Mouse (Mus musculus) midbrain, embryonic 14.5 days (tissue): ENCODE results near the gene Cryl1. TPM values are rescaled to one million over a fixed set of nuclear protein-coding genes. Genes with fewer than 3 reads are reported as not detected.

Experiments used
- ATAC-seq: fragments of 200-750 bp; cut with Nextera tagmentation; 2 replicates; pipeline ENCODE4 v1.8.0; 2017; ENCODE audit warnings: moderate number of reproducible peaks, moderate library complexity; ENCODE audit not compliant: low FRiP score, low TSS enrichment
- DNase-seq: peaks from one replicate; pipeline ENCODE4 v3.0.0-alpha.2; 2015
- H3K27ac ChIP-seq: fragments of 300-500 bp; sonication (generic); replicated peaks from 2 replicates; pipeline ENCODE4 v1.5.1; 2014; ENCODE audit warnings: mild to moderate bottlenecking, low read depth, low read length, moderate library complexity
- H3K27me3 ChIP-seq: fragments of 300-500 bp; sonication (generic); 2 replicates; pipeline ENCODE4 v1.6.1; 2014; ENCODE audit warnings: low read length, control low read depth, mixed read lengths; ENCODE audit not compliant: control insufficient read depth, insufficient read depth
- H3K36me3 ChIP-seq: fragments of 300-500 bp; sonication (generic); 2 replicates; pipeline ENCODE4 v1.6.1; 2014; ENCODE audit warnings: low read length, control low read depth; ENCODE audit not compliant: control insufficient read depth, insufficient read depth
- H3K4me1 ChIP-seq: fragments of 300-500 bp; sonication (generic); 2 replicates; pipeline ENCODE4 v1.6.1; 2014; ENCODE audit warnings: mild to moderate bottlenecking, antibody characterized with exemption, low read length, control low read depth; ENCODE audit not compliant: control insufficient read depth, insufficient read depth
- H3K4me2 ChIP-seq: fragments of 300-500 bp; sonication (generic); 2 replicates; pipeline ENCODE4 v1.6.1; 2014; ENCODE audit warnings: mild to moderate bottlenecking, low read length, moderate library complexity
- H3K4me3 ChIP-seq: fragments of 300-500 bp; sonication (generic); replicated peaks from 2 replicates; pipeline ENCODE4 v1.5.1; 2014; ENCODE audit warnings: low read depth, low read length
- H3K9ac ChIP-seq: fragments of 300-500 bp; sonication (generic); replicated peaks from 2 replicates; pipeline ENCODE4 v1.6.1; 2014; ENCODE audit warnings: mild to moderate bottlenecking, low read length, moderate library complexity
- H3K9me3 ChIP-seq: fragments of 300-500 bp; sonication (generic); 2 replicates; pipeline ENCODE4 v1.6.1; 2016; ENCODE audit warnings: low read length, control low read depth, mixed read lengths; ENCODE audit not compliant: control insufficient read depth
- WGBS: fragments of 180-500 bp; shearing (Covaris S2); extraction: QIAGEN DNeasy Blood & Tissue Kit; methylation state at CpG from one replicate; pipeline ENCODE4 v1.1.7; 2014; 5-methylcytosine and 5-hydroxymethylcytosine counted together
- polyA plus RNA-seq: library from polyadenylated mRNA; unstranded; fragments of >200 nt; fragmentation: Nextera tagmentation; extraction: Ambion mirVana; gene quantifications from 2 replicates; pipeline ENCODE4 v1.2.1, GENCODE M21; 2014

Gene Cryl1
- 6.7 and 8.7 TPM in 2 replicates for polyA plus RNA-seq

GRCm38 (mm10) chr14:57398065-57398757 lies at the start of gene Cryl1:
Gene Cryl1 (minus strand): TSS chr14:57398529.
- WGBS: 3% methylated on average over 43 of the region's 43 CpGs
- Histone ChIP-seq H3K9me3 (no peaks in the 10 kb centered on the region), H3K27ac (no peak within 1 kb of the TSS), H3K4me1 (0 out of 2 replicates have a peak, but pooled peaks cover 4% of the 10 kb centered on the region), H3K4me2 (peak within 1 kb of the TSS; percentile 78), H3K27me3 (peaks cover 3% of the 10 kb centered on the region; the same call in 1 of the 2 replicates), H3K36me3 (no peaks in the 10 kb centered on the region), H3K9ac (peak within 1 kb of the TSS; percentile 71), H3K4me3 (peak within 1 kb of the TSS; percentile 57)
- DNase-seq (peak; percentile 96), ATAC-seq (peak; percentile 99)

DNA sequence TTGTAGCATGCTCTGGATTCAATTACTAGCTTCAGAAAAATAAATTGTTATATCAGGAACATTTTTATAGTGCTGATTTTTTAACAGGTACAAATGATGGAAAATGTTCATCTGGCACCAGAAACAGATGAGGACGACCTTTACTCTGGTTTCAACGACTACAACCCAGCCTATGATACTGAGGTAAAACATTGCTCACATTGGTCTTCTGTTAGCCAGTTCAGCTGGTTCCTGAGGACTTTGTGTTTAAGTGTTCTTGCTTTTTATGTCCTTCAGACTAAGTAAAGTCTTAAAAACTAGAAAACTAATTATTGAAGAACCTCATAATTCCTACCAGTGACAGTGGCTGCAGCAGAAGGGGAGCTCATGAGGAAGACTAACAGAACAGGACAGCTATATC lies 32.1 kb upstream of the Cryl1 start:
- no peaks in the 10 kb centered on the region for H3K4me1 ChIP-seq
- WGBS: 91% methylated on average over 2 of the region's 2 CpGs
- no peak overlapping the region for H3K27ac ChIP-seq
- no peak overlapping the region for H3K4me3 ChIP-seq
- H3K9me3 ChIP-seq: no peaks in the 10 kb centered on the region
- ATAC-seq (no peak), DNase-seq (no peak)
- no peak overlapping the region for H3K9ac ChIP-seq
- no peaks in the 10 kb centered on the region for H3K27me3 ChIP-seq
- no peak overlapping the region for H3K4me2 ChIP-seq
- H3K36me3 ChIP-seq: peaks cover 13% of the 10 kb centered on the region

GRCm38 (mm10) chr14:57424212-57424561 lies 25.9 kb upstream of the Cryl1 start:
- Histone ChIP-seq H3K9ac (peak overlapping the region; percentile 76), H3K27ac (peak overlapping the region; percentile 75), H3K4me3 (peak overlapping the region; percentile 82), H3K27me3 (no peaks in the 10 kb centered on the region), H3K4me1 (peaks cover 3% of the 10 kb centered on the region; the same call in 1 of the 2 replicates), H3K4me2 (peak overlapping the region; percentile 67), H3K36me3 (no peaks in the 10 kb centered on the region), H3K9me3 (no peaks in the 10 kb centered on the region)
- no peak for DNase-seq
- peak; percentile 80 for ATAC-seq
- WGBS: under 1% methylated on average over 24 of the region's 24 CpGs

DNA sequence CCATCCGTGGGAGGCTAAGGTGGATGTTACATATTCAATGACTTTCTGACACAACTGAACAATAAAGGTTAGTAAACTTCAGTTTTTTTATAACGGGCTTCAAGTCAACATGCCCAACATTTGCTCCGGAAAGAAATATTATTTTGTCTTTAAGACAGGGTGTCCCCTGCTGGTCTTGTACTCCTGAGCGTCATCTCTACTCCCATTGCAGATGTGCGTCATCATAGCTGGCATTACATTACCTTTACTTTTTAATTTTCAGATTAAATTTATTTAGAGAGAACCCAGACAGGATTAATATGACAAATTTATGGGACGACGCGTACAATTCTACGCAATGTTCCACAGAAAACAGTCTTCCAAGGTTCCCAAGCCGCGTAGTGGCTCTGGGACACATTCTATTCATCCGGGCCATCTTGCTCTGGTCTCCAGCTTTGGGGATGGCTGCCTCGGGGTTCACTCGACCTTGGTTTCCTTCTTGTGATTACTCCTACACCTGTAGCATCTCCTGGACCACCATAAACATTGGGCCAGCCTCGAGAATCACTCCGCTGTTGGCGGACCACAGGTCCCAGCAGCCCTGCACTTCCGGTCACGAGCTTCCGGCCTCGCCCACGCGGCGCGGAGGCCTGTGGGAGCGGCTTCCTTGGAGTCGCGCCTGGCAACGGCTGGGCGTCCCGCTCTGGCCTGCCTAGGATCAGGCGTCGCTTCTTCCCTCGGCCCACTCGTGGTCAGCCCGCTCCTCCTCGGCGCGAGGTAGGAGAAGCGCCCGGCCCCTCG lies 25.3 kb upstream of the Cryl1 start, which contains the start of gene Ift88:
Gene Ift88, plus strand, starts transcription at position 631 of the 780 bp plus-strand sequence.
- H3K9ac ChIP-seq: peak within 1 kb of the TSS; percentile 76
- H3K36me3 ChIP-seq: no peaks in the 10 kb centered on the region
- no peaks in the 10 kb centered on the region for H3K27me3 ChIP-seq
- H3K4me1 ChIP-seq: peaks cover 3% of the 10 kb centered on the region; the same call in 1 of the 2 replicates
- H3K4me2 ChIP-seq: peak within 1 kb of the TSS; percentile 67
- DNase-seq (peak; percentile 96), ATAC-seq (peak; percentile 99)
- peak within 1 kb of the TSS; percentile 75 for H3K27ac ChIP-seq
- no peaks in the 10 kb centered on the region for H3K9me3 ChIP-seq
- H3K4me3 ChIP-seq: peak within 1 kb of the TSS; percentile 82
- WGBS: 3% methylated on average over 42 of the region's 42 CpGs

GRCm38 (mm10) chr14:57417187-57417586 lies 18.9 kb upstream of the Cryl1 start:
- Histone ChIP-seq H3K4me3 (no peak overlapping the region), H3K4me1 (no peaks in the 10 kb centered on the region), H3K9me3 (no peaks in the 10 kb centered on the region), H3K27me3 (no peaks in the 10 kb centered on the region), H3K27ac (no peak overlapping the region), H3K4me2 (no peak overlapping the region), H3K36me3 (no peaks in the 10 kb centered on the region), H3K9ac (no peak overlapping the region)
- no peak for ATAC-seq
- 90% methylated on average over 2 of the region's 2 CpGs for WGBS
- no peak for DNase-seq

GRCm38 (mm10) chr14:57412166-57412565 lies 13.8 kb upstream of the Cryl1 start:
- 63% methylated on average over 7 of the region's 7 CpGs for WGBS
- ATAC-seq: no peak
- H3K9ac ChIP-seq: no peak overlapping the region
- H3K36me3 ChIP-seq: no peaks in the 10 kb centered on the region
- no peak overlapping the region for H3K4me3 ChIP-seq
- no peaks in the 10 kb centered on the region for H3K4me1 ChIP-seq
- no peaks in the 10 kb centered on the region for H3K9me3 ChIP-seq
- no peak overlapping the region for H3K27ac ChIP-seq
- H3K4me2 ChIP-seq: no peak overlapping the region
- H3K27me3 ChIP-seq: no peaks in the 10 kb centered on the region
- DNase-seq: peak; percentile 21

GRCm38 (mm10) chr14:57409106-57409505 lies 10.8 kb upstream of the Cryl1 start:
- 25% methylated on average over 6 of the region's 6 CpGs for WGBS
- Histone ChIP-seq H3K36me3 (no peaks in the 10 kb centered on the region), H3K4me3 (no peak overlapping the region), H3K4me1 (no peaks in the 10 kb centered on the region), H3K9ac (no peak overlapping the region), H3K4me2 (no peak overlapping the region), H3K27me3 (no peaks in the 10 kb centered on the region), H3K9me3 (no peaks in the 10 kb centered on the region), H3K27ac (no peak overlapping the region)
- peak; percentile 78 for DNase-seq
- ATAC-seq: no peak

- ATAC-seq (no peak), DNase-seq (no peak)
- no peak overlapping the region for H3K27ac ChIP-seq
- 81% methylated on average over 8 of the region's 8 CpGs for WGBS
- H3K9ac ChIP-seq: no peak overlapping the region
- H3K4me1 ChIP-seq: no peaks in the 10 kb centered on the region
- no peak overlapping the region for H3K4me2 ChIP-seq
- no peaks in the 10 kb centered on the region for H3K36me3 ChIP-seq
- no peak overlapping the region for H3K4me3 ChIP-seq
- no peaks in the 10 kb centered on the region for H3K9me3 ChIP-seq
- no peaks in the 10 kb centered on the region for H3K27me3 ChIP-seq
These were observed 9.8 kb upstream of the Cryl1 start for GRCm38 (mm10) chr14:57408100-57408499.
